Mouse (Mus musculus) bone marrow macrophage, adult 2 months (primary cell): ENCODE measurements around the gene Olfr1191-ps1.
"Not testable (repeated sequence)": the region's sequence is repeated elsewhere in the genome, so short reads cannot be mapped to it uniquely, and the experiment has no call there.

ENCODE experiments used
- CTCF ChIP-seq: IDR thresholded peaks from 2 replicates; pipeline ENCODE4 v1.5.1; 2012; ENCODE audit warnings: low read depth, mild to moderate bottlenecking, low read length, moderate library complexity
- POLR2A ChIP-seq: IDR thresholded peaks from 2 replicates; pipeline ENCODE4 v1.6.1; 2012; ENCODE audit warnings: mild to moderate bottlenecking, low read depth, low read length, borderline replicate concordance

GRCm38 (mm10) chr2:88640242-88640641 is at the start of gene Olfr1191-ps1:
- not testable (repeated sequence) for TF ChIP-seq POLR2A, CTCF
